23 mouse cellular contexts compared by ENCODE assay signal in the genomic region with DNA sequence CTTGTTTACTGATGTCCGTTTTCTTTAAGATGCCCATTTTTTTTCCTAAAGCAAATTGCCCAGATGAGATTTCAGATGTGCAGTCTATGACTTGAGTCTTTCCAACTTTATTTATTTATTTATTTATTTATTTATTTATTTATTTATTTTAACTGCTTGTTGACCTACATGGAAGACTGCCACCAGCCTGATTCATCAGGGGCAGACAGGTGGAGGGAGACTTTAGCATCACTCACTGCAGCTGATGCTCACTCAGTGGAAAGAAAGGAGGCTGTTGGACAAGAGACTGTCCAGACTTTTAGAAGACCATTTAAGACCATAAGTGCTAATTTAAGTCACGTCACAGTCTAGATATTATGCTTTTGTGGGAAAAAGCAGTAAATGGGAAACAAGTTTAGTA.
A peak's percentile ranks its signal among the peaks of the same experiment; 100 is the strongest.
DNase-seq lines count a peak whose midpoint lies in the region; ATAC-seq and TF ChIP-seq lines count a peak whose summit lies in the region.
"Had no signal": no experiment of that assay in that cellular context is flagged by ENCODE, and none has a peak within 500 bp of the region (broad histone marks: within the 10 kb centered on the region; RNA-seq: fewer than 3 reads in every experiment).

No protein-coding gene starts in this region.

- TF ChIP-seq CTCF in left cerebral cortex, adult 2 months (IDR thresholded peaks at IDR 0.05): no peak

- no peak for ATAC-seq in cerebellum, adult (ENCODE audit: insufficient number of reproducible peaks, low FRiP score, low TSS enrichment)
- ATAC-seq: activated CD4-positive, CD25-positive, alpha-beta regulatory T cell, adult 4 months; CD4-positive, CD25-positive, alpha-beta regulatory T cell, adult 4 months; forebrain, embryonic 14.5 days; forebrain, embryonic 16.5 days; Patski had no signal

- no peak overlapping the region for H3K4me3 ChIP-seq in left cerebral cortex, adult 2 months
- H3K4me3 ChIP-seq: embryonic facial prominence, embryonic 13.5 days; embryonic facial prominence, embryonic 15.5 days; erythroblast, embryonic 14.5 days; forebrain, embryonic 10.5 days; forebrain, embryonic 12.5 days had no signal

- peak overlapping the region; percentile 62 for H3K27ac ChIP-seq in left cerebral cortex, adult 2 months
- H3K27ac ChIP-seq: embryonic facial prominence, embryonic 13.5 days; embryonic facial prominence, embryonic 15.5 days; forebrain, embryonic 10.5 days; forebrain, embryonic 12.5 days had no signal

- peak; percentile 8 for DNase-seq in cerebellum, adult 11-12 months
- no peak for DNase-seq in cerebellum, postnatal 4 days (ENCODE audit: low spot score in 2 of 2)
- DNase-seq in cerebellum, adult 9-10 months: peak; percentile 20
- peak; percentile 24 to 31 for DNase-seq in cerebellum, postnatal 10 days
- DNase-seq in cerebellum, adult 11 months: no peak
- DNase-seq in left cerebral cortex, adult 2 months (ENCODE audit: extremely low spot score in 1 of 2, low spot score in 2 of 2): no peak
- DNase-seq in left cerebral cortex, postnatal 4 days: no peak
- DNase-seq: adrenal gland, adult 8-10 months; adrenal gland, postnatal 14 days; adrenal gland, postnatal 36 days; B cell, adult 2 months; embryo, embryonic 11 days had no signal

- intact Hi-C loops in left cerebral cortex, adult 2 months (cut with DNase I): no loop called here
- intact Hi-C loops in left cerebral cortex, postnatal 4 days (cut with DNase I): no loop called here

Comparison
In these comparisons a context has a peak if more than half of its experiments do, and no peak if none do; other contexts are left out.
1. DNase-seq: peak in cerebellum, adult 11-12 months (single experiment), cerebellum, adult 9-10 months (single experiment) and cerebellum, postnatal 10 days (2 of 2); none in cerebellum, postnatal 4 days (0 of 2), cerebellum, adult 11 months (single experiment), left cerebral cortex, adult 2 months (0 of 2) and left cerebral cortex, postnatal 4 days (single experiment).